Mouse (Mus musculus): Measurements from ENCODE around the gene Sox6.
"Not testable (repeated sequence)": the region's sequence is repeated elsewhere in the genome, so short reads cannot be mapped to it uniquely, and the experiment has no call there.

DNA sequence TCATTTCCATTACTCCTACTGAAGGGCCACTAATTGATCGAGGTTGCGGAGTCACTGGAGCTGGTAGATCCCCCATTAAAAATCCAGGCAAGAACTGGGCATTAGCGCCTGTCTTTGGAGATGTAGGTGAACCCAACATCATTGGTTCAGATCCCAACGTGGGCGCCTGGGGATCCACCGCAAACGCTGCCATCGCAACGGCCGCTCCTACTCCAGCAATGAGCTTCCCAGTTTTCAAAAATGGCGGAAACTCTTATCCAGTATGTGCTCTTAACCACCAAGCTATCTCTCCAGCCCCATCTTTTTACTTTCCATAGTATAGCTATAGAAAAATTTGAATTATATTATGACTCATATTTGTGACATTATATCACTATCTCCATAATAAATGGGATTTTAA is 45.8 kb upstream of the Sox6 start, which contains the start of gene Gm4353:
- TF ChIP-seq POLR2A (IDR thresholded peaks at IDR 0.05; ENCODE audit: low read depth, low read length); CTCF (IDR thresholded peaks at IDR 0.05; ENCODE audit: borderline replicate concordance, insufficient read depth, low read length): not testable (repeated sequence)

All from embryonic fibroblast, embryonic 13.5 days (primary cell).